11 mouse cellular contexts compared by ENCODE assay signal in the genomic region with DNA sequence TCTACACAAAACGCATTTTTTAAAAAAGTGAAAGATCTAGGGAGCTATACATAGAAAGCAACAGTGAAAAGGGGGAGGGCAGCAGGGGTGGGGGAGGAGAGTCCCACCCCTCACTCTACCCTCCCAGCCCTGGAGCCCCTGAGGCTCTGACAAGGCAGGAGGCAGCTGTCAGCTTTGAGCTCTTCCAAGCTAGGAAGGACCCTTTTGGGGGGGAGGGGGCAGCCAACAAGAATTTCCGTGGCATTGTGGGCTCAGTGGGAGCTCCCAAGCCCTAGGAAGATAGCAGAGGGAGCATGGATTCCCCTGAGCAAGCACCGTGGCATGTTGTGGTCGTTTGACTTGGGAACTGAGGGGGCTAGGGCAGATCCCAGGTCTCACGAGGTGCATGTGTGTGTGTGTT. TPM values are rescaled to one million over a fixed set of nuclear protein-coding genes. Genes with fewer than 3 reads are reported as not detected.
DNase-seq lines count a peak whose midpoint lies in the region; ATAC-seq and TF ChIP-seq lines count a peak whose summit lies in the region.
"Had no signal": no experiment of that assay in that cellular context is flagged by ENCODE, and none has a peak within 500 bp of the region (broad histone marks: within the 10 kb centered on the region; RNA-seq: fewer than 3 reads in every experiment).

No protein-coding gene starts in this region.

- H3ac ChIP-seq in myocyte (ENCODE audit: control insufficient read depth, insufficient read length), result no peak overlapping the region

- H3K79me2 ChIP-seq in myocyte (ENCODE audit: control insufficient read depth, insufficient read depth), result peaks cover 3% of the 10 kb centered on the region

- peak overlapping the region; percentile 51 for H3K27ac ChIP-seq in forebrain, embryonic 16.5 days (ENCODE audit: low read length)

- no peak for ATAC-seq in forebrain, embryonic 16.5 days
- ATAC-seq: CD4-positive, CD25-positive, alpha-beta regulatory T cell, adult 4 months had no signal

- TF ChIP-seq POLR2A in myocyte (IDR thresholded peaks at IDR 0.05; ENCODE audit: insufficient read length, low read depth), result no peak

- intact Hi-C loops in left cerebral cortex, postnatal 4 days (cut with DNase I), result no loop called here
- intact Hi-C loops in left cerebral cortex, postnatal 14 days (cut with DNase I), result no loop called here

- no peaks in the 10 kb centered on the region for H3K27me3 ChIP-seq in forebrain, embryonic 16.5 days (replicated peaks; ENCODE audit: control insufficient read depth, insufficient read depth, low read length)
- H3K27me3 ChIP-seq in myocyte (ENCODE audit: control insufficient read depth, insufficient read depth, insufficient read length), result no peaks in the 10 kb centered on the region
- H3K27me3 ChIP-seq: Patski had no signal

- no peaks in the 10 kb centered on the region for H3K9me3 ChIP-seq in forebrain, embryonic 16.5 days (ENCODE audit: control insufficient read depth, low read length)

- WGBS in forebrain, embryonic 16.5 days, result 60% methylated on average over 5 of the region's 5 CpGs

- H3K4me2 ChIP-seq in forebrain, embryonic 16.5 days (ENCODE audit: low read length), result no peak overlapping the region
- peak overlapping the region; percentile 9 for H3K4me2 ChIP-seq in myocyte (ENCODE audit: low read depth)

- no peak overlapping the region for H3K4me3 ChIP-seq in forebrain, embryonic 16.5 days (replicated peaks; ENCODE audit: low read length)
- H3K4me3 ChIP-seq in myocyte, result no peak overlapping the region

- H3K4me1 ChIP-seq in forebrain, embryonic 16.5 days (replicated peaks; ENCODE audit: control insufficient read depth, insufficient read depth, low read length), result peaks cover 20% of the 10 kb centered on the region

- DNase-seq in heart, adult 11 months, result peak; percentile 90
- DNase-seq in heart, adult 9 months (ENCODE audit: low spot score in 2 of 2), result no peak
- peak; percentile 37 for DNase-seq in left cerebral cortex, postnatal 4 days
- no peak for DNase-seq in left cerebral cortex, postnatal 14 days (ENCODE audit: low spot score in 2 of 2)
- DNase-seq in testis, postnatal 14 days (ENCODE audit: low spot score), result no peak
- DNase-seq: lung, postnatal 4 days; thymus, adult 2 months had no signal

- peaks cover 42% of the 10 kb centered on the region for H3K36me3 ChIP-seq in forebrain, embryonic 16.5 days (ENCODE audit: control insufficient read depth, insufficient read depth)
- peaks cover 27% of the 10 kb centered on the region for H3K36me3 ChIP-seq in myocyte (ENCODE audit: control insufficient read depth, insufficient read depth)

- peak overlapping the region; percentile 16; the same call in 1 of the 2 replicates for H3K9ac ChIP-seq in forebrain, embryonic 16.5 days (replicated peaks; ENCODE audit: low read depth, low read length)

TF ChIP-seq in myocyte, 11 proteins besides CTCF, POLR2A, EP300 and RAD21:
- TF ChIP-seq USF1 (IDR thresholded peaks at IDR 0.05; ENCODE audit: low read depth) (no peak), CEBPB (IDR thresholded peaks at IDR 0.05; ENCODE audit: insufficient read depth, poor library complexity, severe bottlenecking) (no peak), MYOG (IDR thresholded peaks at IDR 0.05; ENCODE audit: control insufficient read depth in 1 of 3, insufficient read depth in 1 of 3, insufficient read length in 2 of 3, low read depth in 2 of 3) (peak in 1 of 3 experiments; percentile 48)

RNA-seq across cellular contexts. Expression of a gene that starts 3.8 kb away (rescaled TPM):
- total RNA-seq in left cerebral cortex, postnatal 4 days (2021), result 100 to 1,000 TPM in 1 of 2 experiments, 10 to 100 TPM in 1; 98.5 to 109 TPM
- 100 to 1,000 TPM; 164 to 175 TPM for total RNA-seq in left cerebral cortex, postnatal 14 days (2021)
- polyA plus RNA-seq in forebrain, embryonic 16.5 days (2015; fragmentation: Nextera tagmentation; extraction: Ambion mirVana), result 132 and 164 TPM in 2 replicates
- 31.7 TPM for polyA plus RNA-seq in myocyte (2012; fragmentation: generic; extraction: Trizol)

RNA-seq across cellular contexts. Expression of a gene that starts 33.2 kb away (rescaled TPM):
- 100 to 1,000 TPM; 111 to 123 TPM for total RNA-seq in left cerebral cortex, postnatal 4 days (2021)
- 10 to 100 TPM; 75.3 to 84.7 TPM for total RNA-seq in left cerebral cortex, postnatal 14 days (2021)
- 112 and 123 TPM in 2 replicates for polyA plus RNA-seq in forebrain, embryonic 16.5 days (2015; fragmentation: Nextera tagmentation; extraction: Ambion mirVana)
- 14.0 TPM for polyA plus RNA-seq in myocyte (2012; fragmentation: generic; extraction: Trizol)

RNA-seq across cellular contexts. Expression of a gene that starts 35.0 kb away (rescaled TPM):
- total RNA-seq in left cerebral cortex, postnatal 4 days (2021), result 100 to 1,000 TPM; 114 to 122 TPM
- 10 to 100 TPM; 78.0 to 85.2 TPM for total RNA-seq in left cerebral cortex, postnatal 14 days (2021)
- polyA plus RNA-seq in forebrain, embryonic 16.5 days (2015; fragmentation: Nextera tagmentation; extraction: Ambion mirVana), result 35.7 and 39.1 TPM in 2 replicates
- 21.0 TPM for polyA plus RNA-seq in myocyte (2012; fragmentation: generic; extraction: Trizol)

RNA-seq across cellular contexts. Expression of a gene that starts 49.2 kb away (rescaled TPM):
- 1 to 10 TPM; 1.5 to 1.9 TPM for total RNA-seq in left cerebral cortex, postnatal 4 days (2021)
- total RNA-seq in left cerebral cortex, postnatal 14 days (2021), result 1 to 10 TPM; 3.0 TPM
- 0.57 and 0.73 TPM in 2 replicates for polyA plus RNA-seq in forebrain, embryonic 16.5 days (2015; fragmentation: Nextera tagmentation; extraction: Ambion mirVana)
- polyA plus RNA-seq in myocyte (2012; fragmentation: generic; extraction: Trizol), result not detected
- polyA plus RNA-seq: Patski had no signal

Comparison
In these comparisons a context has a peak if more than half of its experiments do, and no peak if none do; other contexts are left out.
1. DNase-seq: peak in heart, adult 11 months (single experiment) and left cerebral cortex, postnatal 4 days (single experiment); none in heart, adult 9 months (0 of 2), left cerebral cortex, postnatal 14 days (0 of 2) and testis, postnatal 14 days (single experiment).